Mouse (Mus musculus) megakaryocyte, embryonic 14.5 days (primary cell): Measurements from ENCODE around the gene Itln1.

Experiments used
- FLI1 ChIP-seq: IDR thresholded peaks from 2 replicates; pipeline ENCODE4 v1.6.1; 2012; ENCODE audit warnings: low read length, inconsistent platforms, mixed read lengths
- GATA1 ChIP-seq: IDR thresholded peaks from 3 replicates; pipeline ENCODE4 v1.6.1; 2012; ENCODE audit warnings: mixed read lengths, low read length, inconsistent platforms, borderline replicate concordance

- TF ChIP-seq GATA1 (no peak), FLI1 (no peak)
These were observed 17.1 kb upstream of the Itln1 start for GRCm38 (mm10) chr1:171552230-171552629.
